Mouse (Mus musculus): ENCODE results near the gene Atp1b2.

Atp1b2 gene

DNA sequence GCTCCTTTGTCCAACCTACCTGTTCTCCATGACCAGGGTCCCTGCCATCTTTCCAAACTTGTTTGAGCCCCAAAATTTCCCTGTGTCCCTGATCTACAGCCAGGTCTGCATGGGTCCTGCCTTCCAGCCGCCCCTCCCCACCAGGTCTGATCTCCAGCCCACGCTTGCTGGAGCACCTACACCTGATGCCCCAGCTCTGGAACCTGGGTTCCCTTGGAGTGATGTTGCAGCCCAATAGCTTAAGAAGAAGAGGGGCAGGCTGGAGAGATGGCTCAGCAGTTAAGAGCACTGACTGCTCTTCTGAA lies 701 bp upstream of the Atp1b2 start:
- peak; percentile 28 for DNase-seq

- peak; percentile 62 for DNase-seq
Observed at GRCm38 (mm10) chr11:69604795-69605664, 712 bp downstream of the Atp1b2 start.

GRCm38 (mm10) chr11:69604347-69604746 lies 1.4 kb downstream of the Atp1b2 start:
- no peak for DNase-seq

DNA sequence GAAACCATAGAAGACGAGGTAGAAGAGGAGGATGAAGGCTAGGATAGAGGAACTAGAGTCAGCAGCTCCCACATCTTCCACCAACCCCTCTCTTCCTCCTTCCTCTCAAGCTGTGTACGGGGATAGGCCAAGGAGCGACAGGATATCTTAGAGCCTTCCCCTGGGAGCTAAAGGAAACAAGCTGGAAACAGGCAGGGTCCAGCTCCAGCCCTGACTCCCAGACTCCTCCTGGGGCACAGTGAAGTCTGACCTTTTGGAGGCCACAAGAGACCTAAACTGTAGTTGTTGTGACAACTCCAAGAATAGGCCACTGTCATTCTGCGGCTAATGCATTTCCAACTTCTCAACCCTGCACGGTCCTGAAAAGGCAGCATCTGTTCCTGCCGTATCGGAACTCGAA lies 2.2 kb downstream of the Atp1b2 start:
- DNase-seq, result no peak

GRCm38 (mm10) chr11:69601768-69602167 lies 4.0 kb downstream of the Atp1b2 start:
- DNase-seq, result no peak

GRCm38 (mm10) chr11:69600098-69600497 lies 5.6 kb downstream of the Atp1b2 start:
- DNase-seq, result no peak

DNA sequence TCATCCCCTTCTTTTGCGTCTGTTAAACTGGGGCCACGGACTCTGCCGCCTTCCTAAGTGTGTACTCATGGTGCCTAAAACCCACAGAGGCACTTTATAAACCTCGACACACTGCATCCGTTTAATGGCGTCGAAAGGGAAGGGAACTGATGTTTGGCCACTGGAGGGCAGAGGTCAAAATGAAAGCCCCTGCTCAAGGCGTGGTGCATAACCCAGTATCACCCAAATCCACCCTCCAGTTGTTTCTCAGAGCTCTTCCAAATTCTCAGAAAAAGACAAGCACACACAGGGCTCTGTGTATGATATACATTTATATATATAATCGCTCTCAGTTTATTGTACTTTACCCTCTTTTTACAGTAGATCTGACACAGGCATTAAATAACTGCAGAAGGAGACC lies 6.3 kb downstream of the Atp1b2 start:
- DNase-seq, result no peak

GRCm38 (mm10) chr11:69594853-69595252 lies 10.9 kb downstream of the Atp1b2 start:
- no peak for DNase-seq

DNA sequence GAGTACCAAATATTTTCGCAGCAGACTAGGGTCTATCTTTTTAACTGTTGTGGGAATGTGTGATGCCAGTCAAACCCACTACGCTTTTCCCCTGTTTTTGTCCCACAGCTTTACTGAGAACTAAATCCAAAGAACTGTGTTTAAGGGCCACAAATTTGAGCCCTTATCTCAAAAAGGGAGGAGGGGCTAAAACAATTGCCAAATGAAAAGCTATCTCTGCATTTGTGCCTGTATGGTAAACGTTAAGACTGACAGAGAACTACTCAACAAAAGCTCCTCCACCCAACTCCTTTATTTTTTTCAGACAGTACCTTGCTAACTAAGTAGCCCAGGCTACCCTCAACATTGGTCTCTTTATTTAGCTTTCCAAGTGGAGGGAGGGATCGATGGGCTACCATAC lies 12.9 kb downstream of the Atp1b2 start:
- DNase-seq, result no peak

DNA sequence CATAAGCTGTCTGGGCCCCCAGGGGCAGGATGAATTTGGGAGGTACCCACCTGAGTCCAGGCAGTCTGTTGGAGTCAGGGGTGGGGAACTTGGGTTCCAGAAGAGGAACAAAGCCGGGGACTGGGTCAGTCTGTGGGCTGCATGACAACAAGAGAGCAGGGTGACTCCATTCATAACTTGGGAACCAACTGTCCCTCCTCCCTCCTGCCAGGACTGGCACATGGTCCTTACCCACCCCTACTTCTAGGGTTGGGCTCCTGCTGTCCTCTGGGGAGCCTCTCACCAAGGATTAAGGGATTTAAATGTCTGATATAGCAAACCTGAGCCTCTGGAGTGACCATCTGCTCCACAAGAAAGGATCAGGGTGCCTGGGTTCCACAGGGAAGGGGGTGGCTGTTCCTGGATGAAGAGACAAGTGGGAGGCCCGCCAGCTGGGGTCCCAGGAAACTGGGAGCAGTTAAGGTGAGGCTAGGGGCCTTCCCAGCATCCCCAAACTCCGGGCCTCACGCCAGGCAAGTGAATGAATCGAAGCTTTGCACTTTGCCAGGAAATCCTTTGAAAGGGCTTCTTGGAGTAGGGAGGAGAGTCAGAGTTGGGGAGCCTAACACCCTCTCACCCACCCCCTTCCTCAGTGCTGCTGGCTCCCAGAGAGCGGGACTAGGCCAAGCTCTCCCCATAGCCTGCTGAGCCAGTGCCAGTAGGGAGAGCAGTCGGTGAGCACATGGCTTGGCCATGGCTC lies 13.7 kb downstream of the Atp1b2 start:
- DNase-seq, result no peak

- DNase-seq, result no peak
Observed at GRCm38 (mm10) chr11:69591424-69591823, 14.3 kb downstream of the Atp1b2 start.

GRCm38 (mm10) chr11:69590622-69591021 lies 15.1 kb downstream of the Atp1b2 start:
- DNase-seq, result no peak

GRCm38 (mm10) chr11:69589207-69589834 lies 16.4 kb downstream of the Atp1b2 start:
- no peak for DNase-seq

DNA sequence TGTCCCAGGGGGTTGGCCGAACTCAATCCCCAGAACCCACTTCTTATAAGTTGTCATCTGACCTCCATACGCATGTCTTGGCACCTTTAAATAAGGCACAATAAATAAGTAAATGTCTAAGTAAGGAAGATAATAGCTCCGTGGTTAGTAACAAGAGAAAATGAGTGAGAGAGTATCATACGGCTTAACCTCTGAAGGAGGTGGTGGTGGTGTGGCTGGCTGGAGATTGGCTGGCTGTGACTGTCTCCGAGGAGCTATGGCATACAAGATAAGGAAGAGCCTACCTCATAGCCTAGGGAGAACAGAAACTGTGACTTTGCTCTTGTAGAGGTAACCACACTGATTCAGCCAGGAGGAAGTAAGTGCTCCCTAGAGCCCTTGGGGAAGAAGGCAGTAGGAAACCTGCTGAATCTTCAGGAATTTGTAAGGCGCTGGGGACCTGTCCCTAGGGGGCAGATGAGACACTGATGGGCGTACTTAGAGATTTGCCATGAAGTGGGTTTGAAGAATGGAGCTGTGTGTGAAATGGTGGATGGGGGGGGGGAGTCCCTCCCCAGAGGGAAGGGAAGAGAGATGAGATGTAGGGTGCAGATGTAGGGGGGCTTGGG lies 19.9 kb downstream of the Atp1b2 start:
- DNase-seq, result no peak

DNA sequence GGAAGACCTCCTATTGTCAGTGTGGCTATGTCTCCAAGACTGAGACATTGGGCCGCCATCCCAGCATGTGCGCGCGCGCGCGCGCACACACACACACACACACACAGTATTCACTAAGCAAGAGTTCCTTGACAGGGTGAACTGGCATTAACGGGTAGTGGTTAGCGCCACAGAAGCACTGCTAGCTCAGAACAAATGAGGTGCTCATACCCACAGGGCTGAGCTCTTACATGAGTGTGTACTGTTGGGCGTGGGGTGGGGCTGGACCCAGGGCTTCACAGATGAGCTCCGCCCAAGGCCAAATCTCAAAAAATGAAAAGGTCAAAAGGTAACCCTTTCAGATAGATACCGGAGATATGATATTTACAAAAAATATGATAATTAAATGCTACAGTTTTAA lies 20.8 kb downstream of the Atp1b2 start:
- no peak for DNase-seq

DNA sequence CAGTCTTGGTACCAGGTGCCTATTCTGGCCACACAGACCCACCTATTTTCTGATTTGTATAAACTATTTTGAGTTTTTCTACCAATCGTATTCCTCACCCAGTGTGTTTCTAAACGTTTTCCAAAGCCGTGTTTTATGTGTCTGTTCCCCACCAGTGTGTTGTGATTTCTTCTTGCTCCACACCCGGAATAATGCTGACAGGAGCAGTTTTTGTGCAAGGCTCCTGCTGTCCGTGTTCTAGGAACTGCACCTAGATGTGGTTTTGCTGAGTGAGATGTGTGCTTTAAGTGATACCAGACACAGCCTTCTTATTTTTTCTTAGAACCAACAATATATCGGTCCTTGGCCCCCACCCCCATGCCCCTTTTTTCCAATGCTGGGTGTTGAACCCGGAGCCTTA lies 21.7 kb downstream of the Atp1b2 start:
- DNase-seq, result no peak

GRCm38 (mm10) chr11:69582230-69582805 lies 23.4 kb downstream of the Atp1b2 start:
- DNase-seq, result no peak

DNA sequence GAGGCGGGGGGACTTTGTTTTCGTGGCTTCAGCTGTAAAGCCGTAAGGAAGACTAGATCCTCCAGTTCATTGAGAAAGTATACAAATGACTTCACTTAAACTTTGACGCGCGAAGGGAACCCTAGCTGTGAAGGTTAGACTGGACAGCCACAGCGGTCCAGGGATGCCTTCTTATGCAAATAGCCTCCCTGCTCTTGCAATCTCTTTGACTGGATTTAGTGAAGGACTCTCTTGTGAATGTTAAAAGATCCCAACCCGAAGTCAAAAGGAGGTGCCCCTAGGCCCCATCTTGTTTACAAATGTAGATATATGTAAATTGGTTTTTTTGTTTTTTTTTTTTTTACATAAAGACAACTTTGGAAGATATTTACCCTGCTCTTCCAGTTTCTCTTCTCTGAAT lies 23.9 kb downstream of the Atp1b2 start:
- DNase-seq, result no peak

GRCm38 (mm10) chr11:69581147-69581688 lies 24.5 kb downstream of the Atp1b2 start:
- peak; percentile 88 for DNase-seq

- no peak for DNase-seq
Observed at GRCm38 (mm10) chr11:69580572-69581146, 25.1 kb downstream of the Atp1b2 start.

- peak; percentile 86 for DNase-seq
Observed at GRCm38 (mm10) chr11:69580091-69580514, 25.6 kb downstream of the Atp1b2 start, which contains the start of the genes Wrap53 and Trp53. Gene Wrap53, minus strand, starts transcription at chr11:69580255. Gene Trp53, plus strand, starts transcription at chr11:69580359.
